ENCODE assay signal across 17 mouse cellular contexts in genomic region chr14:35027501-35028140, GRCm38 (mm10).
A peak's percentile ranks its signal among the peaks of the same experiment; 100 is the strongest.
DNase-seq lines count a peak whose midpoint lies in the region; ATAC-seq lines count a peak whose summit lies in the region.
"Had no signal": no experiment of that assay in that cellular context is flagged by ENCODE, and none has a peak within 500 bp of the region (broad histone marks: within the 10 kb centered on the region; RNA-seq: fewer than 3 reads in every experiment).

No protein-coding gene starts in this region.

- peak; percentile 2 for DNase-seq in gastrocnemius, postnatal 25 days
- DNase-seq in gastrocnemius, postnatal 36 days, result no peak
- DNase-seq in layer of hippocampus, postnatal 10 days (ENCODE audit: low spot score in 2 of 2), result peak; percentile 35 to 54
- no peak for DNase-seq in layer of hippocampus, adult 11-12 months (ENCODE audit: low spot score)
- peak; percentile 69 to 71 for DNase-seq in right cerebral cortex, postnatal 10 days (ENCODE audit: low spot score in 2 of 2)
- DNase-seq in right cerebral cortex, postnatal 25 days, result no peak
- DNase-seq: adrenal gland, adult 2 months; cerebellum, adult 18-20 months; heart, adult 18-20 months; thymus, postnatal 14 days had no signal

- H3K4me1 ChIP-seq in neural tube, embryonic 15.5 days, result 0 out of 2 replicates have a peak, but pooled peaks cover 4% of the 10 kb centered on the region
- H3K4me1 ChIP-seq: lung, embryonic 15.5 days; megakaryocyte, embryonic 14.5 days had no signal

- peak; percentile 23; the same call in 1 of the 2 replicates for ATAC-seq in neural tube, embryonic 15.5 days (ENCODE audit: low FRiP score)
- ATAC-seq in erythroblast, adult 5-6 weeks (replicated peaks; ENCODE audit: low FRiP score, poor library complexity, severe bottlenecking), result no peak
- ATAC-seq: intestine, postnatal 0 days had no signal

- no peaks in the 10 kb centered on the region for H3K36me3 ChIP-seq in neural tube, embryonic 15.5 days
- H3K36me3 ChIP-seq: lung, embryonic 15.5 days had no signal

- no peaks in the 10 kb centered on the region for H3K9me3 ChIP-seq in neural tube, embryonic 15.5 days (replicated peaks)
- H3K9me3 ChIP-seq: lung, embryonic 15.5 days had no signal

- no peak overlapping the region for H3K27ac ChIP-seq in neural tube, embryonic 15.5 days (replicated peaks)
- H3K27ac ChIP-seq: kidney, postnatal 0 days; lung, embryonic 15.5 days had no signal

- intact Hi-C loops in gastrocnemius, postnatal 36 days (cut with DNase I), result no loop called here

- no peak overlapping the region for H3K4me2 ChIP-seq in neural tube, embryonic 15.5 days
- H3K4me2 ChIP-seq: liver, embryonic 11.5 days; lung, embryonic 15.5 days had no signal

- WGBS in neural tube, embryonic 15.5 days, result 59% methylated on average over 11 of the region's 11 CpGs

- H3K4me3 ChIP-seq in neural tube, embryonic 15.5 days (replicated peaks), result no peak overlapping the region
- H3K4me3 ChIP-seq: lung, embryonic 15.5 days; megakaryocyte, embryonic 14.5 days had no signal

- no peak overlapping the region for H3K9ac ChIP-seq in neural tube, embryonic 15.5 days (replicated peaks)
- H3K9ac ChIP-seq: lung, embryonic 15.5 days had no signal

- no peaks in the 10 kb centered on the region for H3K27me3 ChIP-seq in neural tube, embryonic 15.5 days (replicated peaks)
- H3K27me3 ChIP-seq: lung, embryonic 15.5 days; megakaryocyte, embryonic 14.5 days had no signal

Comparison
In these comparisons a context has a peak if more than half of its experiments do, and no peak if none do; other contexts are left out.
1. DNase-seq: peak in gastrocnemius, postnatal 25 days (single experiment), layer of hippocampus, postnatal 10 days (2 of 2) and right cerebral cortex, postnatal 10 days (2 of 2); none in gastrocnemius, postnatal 36 days (0 of 2), layer of hippocampus, adult 11-12 months (single experiment) and right cerebral cortex, postnatal 25 days (single experiment).